Mouse (Mus musculus): Measurements from ENCODE around the gene Ktn1. TPM values are rescaled to one million over a fixed set of nuclear protein-coding genes. Genes with fewer than 3 reads are reported as not detected.

The Ktn1 gene
- polyA plus RNA-seq, 1 experiment from 2014 or later, result 86.6 TPM

GRCm38 (mm10) chr14:47720023-47720422 lies 71.8 kb downstream of the Ktn1 start:
- no peak overlapping the region for H3K27ac ChIP-seq (replicated peaks; ENCODE audit: low read depth, low read length)
- no peak overlapping the region for H3K4me3 ChIP-seq (ENCODE audit: low read depth, low read length)
- H3K4me1 ChIP-seq (ENCODE audit: control insufficient read depth, insufficient read depth, low read length), result no peaks in the 10 kb centered on the region
- H3K9ac ChIP-seq (replicated peaks; ENCODE audit: low read length), result no peak overlapping the region
- no peak overlapping the region for H3K4me2 ChIP-seq (ENCODE audit: low read depth, low read length)
- H3K27me3 ChIP-seq (ENCODE audit: control insufficient read depth, insufficient read depth, low read length), result no peaks in the 10 kb centered on the region
- no peak for DNase-seq (ENCODE audit: low spot score)
- ATAC-seq (replicated peaks; ENCODE audit: insufficient number of reproducible peaks, low FRiP score, low TSS enrichment, low read depth), result no peak
- H3K9me3 ChIP-seq (replicated peaks; ENCODE audit: control insufficient read depth, low read length), result no peaks in the 10 kb centered on the region
- WGBS, result 74% methylated on average over 4 of the region's 4 CpGs
- peaks cover 3% of the 10 kb centered on the region; the same call in 1 of the 2 replicates for H3K36me3 ChIP-seq (replicated peaks; ENCODE audit: control insufficient read depth, insufficient read depth, low read depth, low read length)

DNA sequence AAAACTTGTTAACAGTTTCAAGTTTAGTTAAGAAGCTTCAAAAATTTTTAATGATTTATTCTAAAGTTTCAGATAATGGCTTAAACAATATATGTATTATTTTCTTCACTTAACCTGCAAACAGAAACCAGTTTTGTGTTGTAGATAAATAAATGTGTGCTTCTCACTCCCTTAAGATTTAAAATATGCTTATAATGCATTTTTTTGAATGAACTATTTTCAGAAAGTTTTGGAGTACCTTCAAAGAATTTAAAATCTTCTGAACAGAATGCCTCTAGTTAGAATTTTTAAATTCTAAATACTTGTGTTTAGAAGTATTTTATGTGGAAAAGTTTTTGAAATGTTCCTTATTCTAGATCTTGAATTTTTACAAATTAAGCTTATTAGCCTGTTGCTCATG lies 74.8 kb downstream of the Ktn1 start:
- no peaks in the 10 kb centered on the region for H3K9me3 ChIP-seq (replicated peaks; ENCODE audit: control insufficient read depth, low read length)
- peaks cover 6% of the 10 kb centered on the region for H3K36me3 ChIP-seq (replicated peaks; ENCODE audit: control insufficient read depth, insufficient read depth, low read depth, low read length)
- H3K27me3 ChIP-seq (ENCODE audit: control insufficient read depth, insufficient read depth, low read length), result no peaks in the 10 kb centered on the region

GRCm38 (mm10) chr14:47728594-47728993 lies 80.3 kb downstream of the Ktn1 start:
- Histone ChIP-seq H3K9me3 (replicated peaks; ENCODE audit: control insufficient read depth, low read length) (no peaks in the 10 kb centered on the region), H3K4me2 (ENCODE audit: low read depth, low read length) (no peak overlapping the region), H3K27me3 (ENCODE audit: control insufficient read depth, insufficient read depth, low read length) (no peaks in the 10 kb centered on the region), H3K4me3 (ENCODE audit: low read depth, low read length) (no peak overlapping the region), H3K27ac (replicated peaks; ENCODE audit: low read depth, low read length) (no peak overlapping the region), H3K4me1 (ENCODE audit: control insufficient read depth, insufficient read depth, low read length) (no peaks in the 10 kb centered on the region), H3K36me3 (replicated peaks; ENCODE audit: control insufficient read depth, insufficient read depth, low read depth, low read length) (peaks cover 8% of the 10 kb centered on the region), H3K9ac (replicated peaks; ENCODE audit: low read length) (no peak overlapping the region)
- 90% methylated on average over 1 of the region's 1 CpGs for WGBS
- ATAC-seq (replicated peaks; ENCODE audit: insufficient number of reproducible peaks, low FRiP score, low TSS enrichment, low read depth) (no peak), DNase-seq (ENCODE audit: low spot score) (no peak)

More for the DNA sequence above, 74.8 kb downstream of the Ktn1 start:
- Histone ChIP-seq H3K4me3 (ENCODE audit: low read depth, low read length) (no peak overlapping the region), H3K4me1 (ENCODE audit: control insufficient read depth, insufficient read depth, low read length) (no peaks in the 10 kb centered on the region), H3K4me2 (ENCODE audit: low read depth, low read length) (no peak overlapping the region), H3K27ac (replicated peaks; ENCODE audit: low read depth, low read length) (no peak overlapping the region), H3K9ac (replicated peaks; ENCODE audit: low read length) (no peak overlapping the region)
- DNase-seq (ENCODE audit: low spot score), result no peak
- no peak for ATAC-seq (replicated peaks; ENCODE audit: insufficient number of reproducible peaks, low FRiP score, low TSS enrichment, low read depth)

- Histone ChIP-seq H3K27ac (replicated peaks; ENCODE audit: low read depth, low read length) (no peak overlapping the region), H3K27me3 (ENCODE audit: control insufficient read depth, insufficient read depth, low read length) (no peaks in the 10 kb centered on the region), H3K4me2 (ENCODE audit: low read depth, low read length) (no peak overlapping the region), H3K9me3 (replicated peaks; ENCODE audit: control insufficient read depth, low read length) (no peaks in the 10 kb centered on the region), H3K4me3 (ENCODE audit: low read depth, low read length) (no peak overlapping the region), H3K36me3 (replicated peaks; ENCODE audit: control insufficient read depth, insufficient read depth, low read depth, low read length) (peaks cover 3% of the 10 kb centered on the region), H3K4me1 (ENCODE audit: control insufficient read depth, insufficient read depth, low read length) (no peaks in the 10 kb centered on the region), H3K9ac (replicated peaks; ENCODE audit: low read length) (no peak overlapping the region)
- WGBS, result 94% methylated on average over 12 of the region's 12 CpGs
- DNase-seq (ENCODE audit: low spot score) (no peak), ATAC-seq (replicated peaks; ENCODE audit: insufficient number of reproducible peaks, low FRiP score, low TSS enrichment, low read depth) (no peak)
Measured at GRCm38 (mm10) chr14:47735354-47735753, 87.1 kb downstream of the Ktn1 start.

GRCm38 (mm10) chr14:47736471-47736870 lies 88.2 kb downstream of the Ktn1 start:
- Histone ChIP-seq H3K4me3 (ENCODE audit: low read depth, low read length) (no peak overlapping the region), H3K36me3 (replicated peaks; ENCODE audit: control insufficient read depth, insufficient read depth, low read depth, low read length) (peaks cover 3% of the 10 kb centered on the region), H3K9me3 (replicated peaks; ENCODE audit: control insufficient read depth, low read length) (no peaks in the 10 kb centered on the region), H3K9ac (replicated peaks; ENCODE audit: low read length) (no peak overlapping the region), H3K4me2 (ENCODE audit: low read depth, low read length) (no peak overlapping the region), H3K27me3 (ENCODE audit: control insufficient read depth, insufficient read depth, low read length) (no peaks in the 10 kb centered on the region), H3K4me1 (ENCODE audit: control insufficient read depth, insufficient read depth, low read length) (no peaks in the 10 kb centered on the region), H3K27ac (replicated peaks; ENCODE audit: low read depth, low read length) (no peak overlapping the region)
- 89% methylated on average over 8 of the region's 8 CpGs for WGBS
- ATAC-seq (replicated peaks; ENCODE audit: insufficient number of reproducible peaks, low FRiP score, low TSS enrichment, low read depth) (no peak), DNase-seq (ENCODE audit: low spot score) (no peak)

DNA sequence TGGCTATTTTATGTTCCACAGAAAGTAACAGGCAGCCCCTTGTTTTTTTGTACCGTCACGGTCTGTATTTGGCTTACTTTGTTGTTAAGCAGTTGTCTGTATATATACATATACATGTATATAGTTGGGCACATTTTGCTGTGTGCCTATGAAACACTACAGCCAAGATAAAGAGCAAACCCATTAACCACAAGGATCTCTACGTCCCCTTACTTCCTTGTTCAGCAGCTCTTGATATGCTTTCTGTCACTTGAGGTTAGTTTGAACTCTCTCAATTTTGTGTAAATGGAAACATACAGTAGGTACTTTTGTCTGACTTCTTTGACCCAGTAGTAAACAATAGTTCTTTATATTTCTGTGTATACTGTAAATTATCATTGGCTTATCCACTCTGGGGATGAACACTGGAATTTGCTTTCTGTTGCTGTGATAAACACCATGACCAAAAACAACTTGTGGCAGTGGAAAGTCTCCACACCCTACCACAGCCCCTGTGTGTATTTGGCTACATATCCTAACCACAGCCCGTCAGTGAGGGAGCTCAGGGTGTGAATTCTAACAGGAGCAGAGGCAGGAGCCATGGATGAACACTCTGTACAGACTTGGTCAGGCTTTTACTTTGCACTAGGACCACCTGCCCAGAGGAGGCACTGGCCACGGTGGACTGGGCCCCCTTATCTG lies 92.2 kb downstream of the Ktn1 start:
- Histone ChIP-seq H3K4me1 (ENCODE audit: control insufficient read depth, insufficient read depth, low read length) (no peaks in the 10 kb centered on the region; the same call in 1 of the 2 replicates), H3K4me2 (ENCODE audit: low read depth, low read length) (no peak overlapping the region), H3K27ac (replicated peaks; ENCODE audit: low read depth, low read length) (no peak overlapping the region), H3K9me3 (replicated peaks; ENCODE audit: control insufficient read depth, low read length) (no peaks in the 10 kb centered on the region), H3K36me3 (replicated peaks; ENCODE audit: control insufficient read depth, insufficient read depth, low read depth, low read length) (no peaks in the 10 kb centered on the region; the same call in 1 of the 2 replicates), H3K9ac (replicated peaks; ENCODE audit: low read length) (no peak overlapping the region), H3K27me3 (ENCODE audit: control insufficient read depth, insufficient read depth, low read length) (no peaks in the 10 kb centered on the region), H3K4me3 (ENCODE audit: low read depth, low read length) (no peak overlapping the region)
- DNase-seq (ENCODE audit: low spot score) (no peak), ATAC-seq (replicated peaks; ENCODE audit: insufficient number of reproducible peaks, low FRiP score, low TSS enrichment, low read depth) (no peak)
- WGBS, result 89% methylated on average over 5 of the region's 5 CpGs

GRCm38 (mm10) chr14:47741046-47741445 lies 92.8 kb downstream of the Ktn1 start:
- no peaks in the 10 kb centered on the region; the same call in 1 of the 2 replicates for H3K36me3 ChIP-seq (replicated peaks; ENCODE audit: control insufficient read depth, insufficient read depth, low read depth, low read length)
- no peak overlapping the region for H3K27ac ChIP-seq (replicated peaks; ENCODE audit: low read depth, low read length)
- H3K27me3 ChIP-seq (ENCODE audit: control insufficient read depth, insufficient read depth, low read length), result no peaks in the 10 kb centered on the region
- H3K4me3 ChIP-seq (ENCODE audit: low read depth, low read length), result no peak overlapping the region
- no peak for ATAC-seq (replicated peaks; ENCODE audit: insufficient number of reproducible peaks, low FRiP score, low TSS enrichment, low read depth)
- no peak overlapping the region for H3K9ac ChIP-seq (replicated peaks; ENCODE audit: low read length)
- no peaks in the 10 kb centered on the region; the same call in 1 of the 2 replicates for H3K4me1 ChIP-seq (ENCODE audit: control insufficient read depth, insufficient read depth, low read length)
- 84% methylated on average over 2 of the region's 2 CpGs for WGBS
- DNase-seq (ENCODE audit: low spot score), result no peak
- H3K4me2 ChIP-seq (ENCODE audit: low read depth, low read length), result no peak overlapping the region
- no peaks in the 10 kb centered on the region for H3K9me3 ChIP-seq (replicated peaks; ENCODE audit: control insufficient read depth, low read length)

DNA sequence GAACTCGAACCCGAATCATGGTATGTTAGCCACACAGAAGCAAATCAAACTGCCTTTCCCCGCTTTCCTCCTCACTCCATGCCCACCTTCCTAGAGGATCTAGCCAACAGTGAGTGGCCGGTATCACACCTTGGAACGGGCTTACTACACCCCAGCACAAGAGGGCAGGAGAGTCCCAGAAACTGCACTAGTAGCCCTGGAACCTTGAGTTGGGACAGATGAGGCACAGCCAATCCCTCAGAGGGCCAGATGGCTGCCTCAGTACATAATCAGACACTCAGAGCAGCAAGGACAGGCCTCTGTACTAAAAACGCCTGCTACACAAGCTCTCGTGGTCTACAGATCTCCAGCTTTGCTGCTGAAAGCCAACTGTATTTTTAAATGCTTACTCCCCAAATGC lies 94.4 kb downstream of the Ktn1 start:
- no peak overlapping the region for H3K4me2 ChIP-seq (ENCODE audit: low read depth, low read length)
- no peak overlapping the region for H3K9ac ChIP-seq (replicated peaks; ENCODE audit: low read length)
- no peak for ATAC-seq (replicated peaks; ENCODE audit: insufficient number of reproducible peaks, low FRiP score, low TSS enrichment, low read depth)
- no peaks in the 10 kb centered on the region for H3K36me3 ChIP-seq (replicated peaks; ENCODE audit: control insufficient read depth, insufficient read depth, low read depth, low read length)
- H3K4me1 ChIP-seq (ENCODE audit: control insufficient read depth, insufficient read depth, low read length), result no peaks in the 10 kb centered on the region; the same call in 1 of the 2 replicates
- no peak overlapping the region for H3K4me3 ChIP-seq (ENCODE audit: low read depth, low read length)
- DNase-seq (ENCODE audit: low spot score), result no peak
- no peak overlapping the region for H3K27ac ChIP-seq (replicated peaks; ENCODE audit: low read depth, low read length)
- no peaks in the 10 kb centered on the region for H3K27me3 ChIP-seq (ENCODE audit: control insufficient read depth, insufficient read depth, low read length)
- WGBS, result 91% methylated on average over 7 of the region's 7 CpGs
- H3K9me3 ChIP-seq (replicated peaks; ENCODE audit: control insufficient read depth, low read length), result no peaks in the 10 kb centered on the region

All from embryonic facial prominence, embryonic 11.5 days (tissue).